Mouse (Mus musculus): Measurements from ENCODE around the gene Kctd3.

DNA sequence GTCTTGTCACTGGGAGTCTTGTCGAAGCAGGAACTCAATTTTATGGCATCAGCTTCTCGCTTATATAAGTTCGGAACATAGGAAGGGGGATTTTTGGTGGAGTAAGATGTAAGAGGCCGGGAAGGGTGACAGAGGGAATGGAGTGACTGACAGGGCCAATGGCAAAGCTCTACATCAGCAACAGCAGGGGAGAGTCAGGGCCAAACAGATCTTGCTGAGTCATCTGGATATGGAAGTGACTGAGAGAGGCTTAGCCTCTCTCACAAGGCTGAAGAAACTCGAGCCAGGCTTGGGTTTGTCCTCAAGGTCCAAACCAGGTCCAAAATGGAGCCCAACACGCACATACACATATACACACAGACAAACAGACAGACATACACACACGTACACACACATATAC, 23.3 kb upstream of the Kctd3 start:
- TF ChIP-seq CTCF (IDR thresholded peaks at IDR 0.05; ENCODE audit: extremely low read depth, insufficient read depth, insufficient read length, insufficient replicate concordance) (no peak), POLR2A (IDR thresholded peaks at IDR 0.05; ENCODE audit: low read depth, low read length) (no peak)
